Mouse (Mus musculus): ENCODE results near the gene Gm21897. TPM values are rescaled to one million over a fixed set of nuclear protein-coding genes. Genes with fewer than 3 reads are reported as not detected.

The Gm21897 gene
- polyA plus RNA-seq (2012; rRNA removed) = not detected in 2 replicates

DNA sequence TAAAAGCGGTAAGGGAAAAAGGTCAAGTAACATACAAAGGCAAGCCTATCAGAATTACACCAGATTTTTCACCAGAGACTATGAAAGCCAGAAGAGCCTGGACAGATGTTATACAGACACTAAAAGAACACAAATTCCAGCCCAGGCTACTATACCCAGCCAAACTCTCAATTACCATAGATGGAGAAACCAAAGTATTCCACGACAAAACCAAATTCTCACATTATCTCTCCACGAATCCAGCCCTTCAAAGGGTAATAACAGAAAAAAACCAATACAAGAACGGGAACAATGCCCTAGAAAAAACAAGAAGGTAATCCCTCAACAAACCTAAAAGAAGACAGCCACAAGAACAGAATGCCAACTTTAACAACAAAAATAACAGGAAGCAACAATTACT, at the start of gene Gm21897:
Gm21897 (plus strand) TSS at position 301 of the 400 bp plus-strand sequence.

